Mouse (Mus musculus) embryo, embryonic 11.5 days (tissue): ENCODE measurements around the gene Trak2.
"Not testable (repeated sequence)": the region's sequence is repeated elsewhere in the genome, so short reads cannot be mapped to it uniquely, and the experiment has no call there.

Experiments used
- DNase-seq: peaks from one replicate; pipeline ENCODE4 v3.0.0-alpha.2; 2012; ENCODE audit warnings: low read depth, low spot score

Gene Trak2

DNA sequence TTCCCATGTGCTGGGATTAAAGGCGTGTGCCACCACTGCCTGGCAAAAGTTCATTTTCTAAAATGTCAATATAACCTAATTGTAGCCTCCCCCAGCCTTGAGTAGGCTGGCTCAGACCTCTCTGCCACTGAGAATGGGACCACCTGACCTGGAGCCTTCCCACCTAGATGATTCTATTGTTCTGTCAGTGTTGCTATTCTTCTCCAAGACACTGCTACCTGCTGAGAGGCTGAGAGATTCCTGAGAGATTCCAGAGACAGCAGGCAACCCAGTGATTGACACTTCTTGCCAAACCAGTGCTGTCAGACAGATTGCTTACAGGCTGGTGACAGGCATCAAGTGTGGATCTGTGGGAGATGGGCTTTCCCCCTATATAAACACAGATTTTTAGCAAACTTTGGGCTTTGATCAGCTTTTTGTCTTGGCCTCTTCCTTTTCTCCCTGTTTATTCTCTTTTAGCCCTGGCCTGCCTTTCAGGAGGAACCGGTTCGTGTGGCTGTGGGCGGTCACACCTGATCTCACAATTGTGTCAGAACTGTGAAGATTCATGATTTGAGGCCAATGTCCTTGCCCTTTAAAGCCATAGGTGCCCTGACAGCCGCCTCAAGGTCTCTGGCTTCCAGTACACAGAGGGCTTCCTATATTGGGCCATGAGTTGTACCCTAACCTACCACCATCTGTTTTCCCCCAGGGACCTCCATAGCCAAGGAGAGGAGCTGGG lies 83.2 kb downstream of the Trak2 start:
- DNase-seq = no peak

DNA sequence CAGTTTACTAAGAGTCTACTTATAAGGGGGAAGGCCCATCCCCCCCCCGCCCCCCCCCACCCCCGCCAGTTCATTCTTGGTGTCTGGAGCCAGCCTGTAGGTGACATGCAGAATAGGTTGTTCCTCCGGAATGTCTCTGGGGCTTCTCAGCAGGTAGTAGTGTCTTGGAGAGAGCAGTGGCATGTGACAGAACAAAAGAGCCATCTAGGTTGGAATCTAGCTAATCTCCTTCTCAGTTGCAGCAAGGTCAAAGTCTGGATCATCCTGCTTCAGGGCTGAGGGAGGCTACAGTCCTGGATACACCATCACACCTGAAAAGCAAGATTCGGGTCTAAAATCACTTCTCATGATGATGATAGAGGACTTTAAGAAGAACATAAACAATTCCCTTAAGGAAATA lies 87.6 kb downstream of the Trak2 start:
- DNase-seq = no peak

DNA sequence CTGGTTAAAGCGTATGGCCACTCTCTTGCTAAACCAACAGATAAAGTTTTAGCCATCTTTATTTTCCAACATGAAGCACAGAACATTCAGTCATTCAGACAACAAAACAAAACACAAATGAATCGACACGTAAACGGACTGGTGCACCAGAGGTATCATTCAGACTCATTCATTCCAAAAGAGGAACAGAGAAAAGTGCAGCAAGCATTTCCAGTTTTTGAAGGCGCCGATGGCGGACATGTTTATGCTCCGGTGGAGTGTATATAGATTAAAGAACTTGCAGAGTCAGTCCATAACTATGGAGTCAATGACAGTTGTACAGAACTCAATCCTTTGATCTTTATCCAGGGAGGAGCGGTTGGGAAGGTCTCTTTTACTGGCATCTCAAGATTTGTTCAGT lies 90.0 kb downstream of the Trak2 start:
- DNase-seq = not testable (repeated sequence)

DNA sequence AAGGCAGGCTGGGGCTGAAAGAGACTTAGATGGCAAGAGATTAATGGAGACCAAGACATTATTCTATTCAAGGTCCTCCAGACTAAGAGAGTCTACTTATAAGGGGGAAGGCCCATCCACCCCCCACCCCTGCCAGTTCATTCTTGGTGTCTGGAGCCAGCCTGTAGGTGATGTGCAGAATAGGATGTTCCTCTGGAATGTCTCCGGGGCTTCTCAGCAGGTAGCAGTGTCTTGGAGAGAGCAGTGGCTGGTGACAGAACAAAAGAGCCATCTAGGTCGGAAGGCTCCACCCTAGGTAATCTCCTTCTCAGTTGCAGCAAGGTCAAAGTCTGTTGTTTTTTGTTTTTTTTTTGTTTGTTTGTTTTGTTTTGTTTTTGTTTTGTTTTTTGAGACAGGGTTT lies 93.9 kb downstream of the Trak2 start:
- not testable (repeated sequence) for DNase-seq

DNA sequence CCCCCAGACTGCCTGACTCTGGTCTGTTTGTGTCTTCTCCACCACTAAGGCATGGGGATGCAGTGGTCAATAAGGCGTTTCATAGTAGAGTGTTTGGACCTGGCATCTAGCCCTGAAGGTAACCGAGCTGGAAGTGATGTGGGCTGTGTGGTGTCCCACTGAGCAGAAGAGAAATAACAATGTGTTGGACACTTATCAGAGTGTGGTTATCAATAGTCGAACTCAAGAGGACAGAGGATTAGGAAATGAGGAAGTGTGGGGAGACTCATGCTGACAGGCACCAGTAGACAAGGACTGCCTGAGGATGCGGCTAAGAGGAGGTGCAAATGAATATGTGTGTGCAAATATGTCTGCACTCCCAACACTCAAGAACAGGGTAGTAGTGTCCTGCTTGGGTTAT lies 96.7 kb downstream of the Trak2 start:
- DNase-seq = not testable (repeated sequence)

DNA sequence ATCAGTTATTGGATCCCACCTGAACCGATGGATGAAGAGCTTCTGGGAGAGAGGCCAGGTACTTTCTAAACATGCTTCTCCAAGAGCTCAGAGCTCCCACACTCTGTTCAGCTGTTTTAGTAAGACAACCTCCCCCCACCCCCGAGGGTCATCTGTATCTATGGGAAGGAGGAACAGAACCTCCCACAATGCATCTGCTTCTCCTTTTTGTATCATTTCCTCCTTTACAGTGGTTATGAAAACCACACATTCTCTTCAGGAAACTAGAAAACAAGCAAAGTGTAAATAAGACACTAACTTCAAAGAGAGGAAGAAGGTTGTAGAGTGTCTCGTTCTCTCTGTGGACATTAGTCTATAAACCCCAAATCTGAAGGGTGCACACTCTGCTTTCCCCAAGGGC lies 112.6 kb downstream of the Trak2 start:
- DNase-seq = not testable (repeated sequence)

DNA sequence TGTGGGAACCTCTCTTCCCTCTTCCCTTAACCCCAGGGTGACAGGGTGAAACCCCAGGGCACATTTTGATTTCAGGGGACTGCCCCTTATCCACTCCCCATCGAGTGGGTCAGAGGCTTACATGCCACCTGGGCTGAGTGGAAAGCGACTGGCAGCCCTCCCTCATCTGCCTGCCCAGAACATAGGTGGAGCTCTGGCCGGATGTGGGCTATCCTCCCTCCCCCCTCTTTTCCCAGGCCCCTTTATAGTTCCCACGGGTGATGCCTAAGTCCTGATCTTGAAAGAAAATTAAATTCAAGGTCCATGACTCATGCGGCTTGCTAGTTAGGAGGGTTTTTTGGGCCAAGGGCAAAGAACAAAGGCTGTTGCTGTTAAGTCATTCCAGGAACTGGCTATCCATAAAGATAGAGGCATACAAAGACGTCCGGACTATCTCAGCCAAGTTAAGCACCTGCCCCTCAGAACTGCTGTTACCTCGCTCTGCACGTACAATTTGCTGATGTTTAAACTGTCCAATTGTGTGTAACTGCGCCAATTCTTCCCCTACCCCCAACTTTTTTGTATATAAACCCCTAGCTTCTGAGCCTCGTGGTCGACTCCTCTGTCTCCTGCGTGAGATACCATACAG lies 113.4 kb downstream of the Trak2 start:
- not testable (repeated sequence) for DNase-seq

DNA sequence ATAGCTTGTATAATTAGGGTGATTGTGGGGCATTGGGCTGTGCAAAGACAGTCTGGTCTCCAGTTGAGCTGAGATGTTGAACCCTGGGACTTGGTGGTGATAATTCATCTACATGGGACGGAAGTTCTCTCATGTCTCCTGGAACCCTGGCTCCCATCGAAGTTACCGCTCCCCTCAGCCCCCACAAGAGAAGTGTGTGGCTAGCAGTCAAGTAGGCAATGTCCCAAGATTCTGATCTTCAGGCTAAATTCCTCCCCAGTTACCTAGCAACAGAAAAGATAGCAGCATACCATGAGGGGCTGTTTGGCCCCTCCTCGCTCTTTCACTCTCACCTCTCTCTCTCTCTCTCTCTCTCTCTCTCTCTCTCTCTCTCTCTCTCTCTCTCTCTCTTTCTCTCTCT lies 114.1 kb downstream of the Trak2 start:
- not testable (repeated sequence) for DNase-seq

DNA sequence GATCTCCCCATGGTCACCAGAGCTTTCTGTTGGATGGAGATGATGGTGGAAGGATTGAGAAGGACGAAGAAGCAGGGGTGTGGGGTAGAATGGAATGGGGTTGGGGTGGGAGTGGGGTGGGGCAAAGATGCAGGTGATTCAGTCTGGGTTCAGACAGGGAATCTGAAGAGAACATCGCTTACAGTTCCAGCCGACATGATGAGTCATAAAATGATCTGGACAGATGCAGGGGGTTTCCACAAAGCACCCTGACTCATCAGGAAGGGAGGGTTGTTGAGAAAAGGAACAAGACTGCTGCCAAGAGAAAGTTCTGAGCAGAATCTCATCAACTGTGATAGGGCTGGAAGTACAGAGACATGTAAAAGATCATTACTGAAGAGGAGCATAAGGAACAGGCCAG lies 116.4 kb downstream of the Trak2 start:
- not testable (repeated sequence) for DNase-seq
